Mouse (Mus musculus): ENCODE results near the gene Sgsm1.

The Sgsm1 gene

DNA sequence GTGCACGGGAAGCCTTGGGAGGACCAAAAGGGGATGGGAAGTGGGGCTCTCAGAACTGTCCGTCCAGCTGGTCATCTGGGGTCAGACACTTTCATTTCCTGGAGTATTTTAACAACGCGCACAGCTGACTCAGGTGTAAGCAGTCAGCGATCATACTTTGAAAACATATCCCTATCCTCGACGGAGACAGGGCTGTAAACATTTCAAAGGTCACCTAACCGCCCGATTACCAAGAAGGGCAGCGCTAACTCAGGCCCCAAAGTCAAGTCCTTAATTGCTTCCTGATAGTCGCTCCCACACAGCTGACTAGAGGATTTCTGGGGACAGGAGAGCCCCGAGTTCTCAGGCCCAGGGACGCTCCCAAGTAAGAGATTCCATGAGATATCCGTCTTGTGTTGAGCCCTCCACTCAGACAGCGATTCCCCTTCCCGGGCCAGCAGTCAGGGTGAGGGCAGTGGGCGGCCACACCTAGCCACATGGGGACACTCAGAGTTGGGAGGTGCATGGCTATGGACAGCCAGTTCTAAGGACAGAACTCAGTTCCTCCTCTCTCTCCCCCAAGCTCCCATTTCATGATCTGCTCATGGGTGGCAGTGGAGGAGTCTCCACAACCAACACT lies 91.9 kb downstream of the Sgsm1 start:
- DNase-seq (ENCODE audit: low spot score) = no peak

- DNase-seq (ENCODE audit: low spot score) = no peak
Observed at GRCm38 (mm10) chr5:113217076-113217475, 93.5 kb downstream of the Sgsm1 start.

GRCm38 (mm10) chr5:113216328-113216960 lies 94.1 kb downstream of the Sgsm1 start:
- DNase-seq (ENCODE audit: low spot score) = no peak

DNA sequence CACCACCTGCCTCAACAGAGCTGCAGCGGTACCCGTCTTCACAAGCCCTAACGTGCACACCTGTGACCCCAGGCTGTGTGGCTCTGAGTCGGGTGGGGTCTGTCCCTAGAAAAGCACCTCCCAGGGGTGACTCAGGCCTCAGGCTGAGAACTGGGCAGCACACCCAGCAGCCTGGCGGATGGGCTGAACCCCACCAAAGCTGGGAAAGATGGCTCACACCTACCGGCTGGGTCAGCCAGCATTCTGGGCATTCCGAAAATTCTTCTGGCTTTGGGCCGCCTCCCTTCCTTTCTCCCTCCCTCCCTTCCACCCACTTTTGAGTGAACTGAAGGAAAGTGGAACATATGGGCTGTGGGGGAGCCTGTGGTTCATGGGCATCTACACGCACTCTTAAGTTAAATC lies 95.0 kb downstream of the Sgsm1 start:
- DNase-seq (ENCODE audit: low spot score) = no peak

- DNase-seq (ENCODE audit: low spot score) = no peak
Observed at GRCm38 (mm10) chr5:113214455-113214854, 96.1 kb downstream of the Sgsm1 start.

- DNase-seq (ENCODE audit: low spot score) = no peak
Observed at GRCm38 (mm10) chr5:113214041-113214440, 96.5 kb downstream of the Sgsm1 start.

- DNase-seq (ENCODE audit: low spot score) = peak; percentile 41
Observed at GRCm38 (mm10) chr5:113212156-113212835, 98.3 kb downstream of the Sgsm1 start.

- no peak for DNase-seq (ENCODE audit: low spot score)
Observed at GRCm38 (mm10) chr5:113210314-113210713, 100.3 kb downstream of the Sgsm1 start.

GRCm38 (mm10) chr5:113209898-113210297 lies 100.7 kb downstream of the Sgsm1 start:
- no peak for DNase-seq (ENCODE audit: low spot score)

- peak; percentile 74 for DNase-seq (ENCODE audit: low spot score)
Observed at GRCm38 (mm10) chr5:113209401-113209750, 101.2 kb downstream of the Sgsm1 start.

DNA sequence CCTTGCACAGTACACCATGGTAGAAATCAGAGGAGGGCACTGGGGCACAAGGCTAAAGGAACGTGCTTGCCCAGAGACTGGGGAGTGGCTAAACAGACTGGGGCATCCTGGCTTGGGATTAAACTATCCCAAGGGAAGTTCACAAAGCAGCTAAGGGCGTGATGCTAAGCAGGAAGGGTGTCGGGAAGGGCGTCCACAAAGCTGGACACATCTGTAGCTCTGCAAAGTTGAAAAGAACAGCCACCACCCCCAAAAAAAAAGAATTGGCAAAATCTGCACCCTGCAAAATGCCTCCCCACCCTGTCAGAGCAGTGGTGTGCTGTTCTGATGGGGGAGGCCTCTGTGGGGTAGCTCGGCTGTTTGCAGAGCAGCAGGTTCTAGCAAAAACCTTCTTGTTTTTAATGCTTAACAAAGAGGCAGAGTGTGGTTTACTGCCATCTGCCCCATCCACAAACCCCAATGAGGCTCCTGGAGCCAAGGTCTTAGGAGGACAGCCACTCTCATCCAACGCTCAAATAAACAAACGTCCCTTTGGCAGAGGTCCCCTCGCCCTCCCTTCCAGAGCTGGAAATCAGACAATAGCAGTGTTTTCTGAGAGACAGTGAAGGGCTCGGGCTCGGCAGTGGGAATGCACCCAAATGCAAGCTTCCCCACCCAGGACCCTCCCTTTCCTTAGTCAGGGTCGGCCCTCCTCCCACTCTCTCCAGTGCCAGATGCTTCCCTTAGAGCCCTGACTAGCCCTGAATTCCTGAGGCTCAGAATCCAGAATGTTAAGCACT lies 101.8 kb downstream of the Sgsm1 start:
- peak; percentile 72 for DNase-seq (ENCODE audit: low spot score)

- peak; percentile 76 for DNase-seq (ENCODE audit: low spot score)
Observed at GRCm38 (mm10) chr5:113208048-113208447, 102.5 kb downstream of the Sgsm1 start.

GRCm38 (mm10) chr5:113206670-113207352 lies 103.8 kb downstream of the Sgsm1 start:
- peak; percentile 45 for DNase-seq (ENCODE audit: low spot score)

- DNase-seq (ENCODE audit: low spot score) = no peak
Observed at GRCm38 (mm10) chr5:113204193-113204592, 106.4 kb downstream of the Sgsm1 start.

DNA sequence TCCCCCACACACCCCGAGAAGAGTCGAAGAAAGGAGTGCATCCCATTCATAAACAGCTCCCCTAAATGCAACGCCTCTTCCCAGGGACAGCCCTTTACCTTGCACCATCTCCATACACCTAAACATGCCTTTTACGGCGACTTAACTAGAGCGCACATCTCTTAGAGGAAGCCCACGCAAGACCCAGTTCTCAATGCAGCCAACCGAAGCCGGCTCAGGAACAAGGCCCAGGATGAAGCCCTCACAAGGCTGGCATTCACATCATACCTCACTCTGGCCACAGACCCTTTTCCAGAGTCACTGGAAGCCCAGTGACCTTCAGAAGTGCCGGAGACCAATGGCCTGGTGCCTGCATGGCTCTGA lies 110.8 kb downstream of the Sgsm1 start:
- no peak for DNase-seq (ENCODE audit: low spot score)

DNA sequence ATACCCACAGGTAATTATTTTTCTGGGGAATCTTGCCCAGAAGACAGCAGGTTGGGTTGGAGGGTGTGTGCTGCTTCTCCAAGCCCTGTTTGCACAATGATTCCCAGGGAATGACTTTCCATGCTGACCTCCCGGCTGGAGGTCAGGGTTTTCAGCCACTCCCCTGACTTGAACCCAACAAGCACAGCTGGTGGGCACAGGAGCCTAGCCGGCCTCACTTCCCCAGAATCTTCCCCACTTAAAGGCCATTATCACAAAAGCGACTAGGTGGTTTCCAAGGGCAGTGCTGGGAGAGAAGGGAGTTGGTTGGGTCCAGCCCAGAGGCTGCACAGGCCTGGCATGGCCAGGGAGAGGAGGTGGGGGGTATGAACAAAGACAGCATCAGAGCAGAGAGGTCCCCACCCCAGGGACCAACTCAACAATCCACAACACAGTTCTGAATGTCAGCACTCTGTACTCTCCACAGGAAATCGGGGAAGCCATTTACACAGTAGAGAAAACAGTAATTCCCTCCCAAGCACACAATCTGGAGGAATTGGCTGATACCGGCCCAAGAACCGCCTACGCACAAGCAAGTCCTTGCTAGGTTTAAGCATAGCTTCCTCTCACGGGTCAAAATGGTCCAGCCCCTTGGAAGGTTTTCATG lies 111.3 kb downstream of the Sgsm1 start:
- DNase-seq (ENCODE audit: low spot score) = peak; percentile 46

GRCm38 (mm10) chr5:113196916-113197794 lies 113.4 kb downstream of the Sgsm1 start:
- DNase-seq (ENCODE audit: low spot score) = no peak

- DNase-seq (ENCODE audit: low spot score) = no peak
Observed at GRCm38 (mm10) chr5:113195907-113196306, 114.7 kb downstream of the Sgsm1 start.

GRCm38 (mm10) chr5:113195451-113195850 lies 115.1 kb downstream of the Sgsm1 start:
- no peak for DNase-seq (ENCODE audit: low spot score)

- DNase-seq (ENCODE audit: low spot score) = no peak
Observed at GRCm38 (mm10) chr5:113193762-113194161, 116.8 kb downstream of the Sgsm1 start.

All from testis, postnatal 10 days (tissue).